Mouse (Mus musculus) brain, embryonic 14.5 days (tissue): ENCODE results near the gene Parva.

Experiments
- CTCF ChIP-seq: fragments of 200-500 bp; IDR thresholded peaks from 2 replicates; pipeline ENCODE4 v1.5.1; 2012; ENCODE audit warnings: inconsistent platforms, mild to moderate bottlenecking, moderate library complexity, borderline replicate concordance; ENCODE audit not compliant: insufficient read depth, insufficient read length; ENCODE audit errors: extremely low read depth
- POLR2A ChIP-seq: fragments of 200-500 bp; IDR thresholded peaks from 2 replicates; pipeline ENCODE4 v1.6.1; 2012; ENCODE audit warnings: mild to moderate bottlenecking, inconsistent platforms, borderline replicate concordance; ENCODE audit not compliant: poor library complexity, insufficient read depth, insufficient read length, severe bottlenecking; ENCODE audit errors: extremely low read depth

DNA sequence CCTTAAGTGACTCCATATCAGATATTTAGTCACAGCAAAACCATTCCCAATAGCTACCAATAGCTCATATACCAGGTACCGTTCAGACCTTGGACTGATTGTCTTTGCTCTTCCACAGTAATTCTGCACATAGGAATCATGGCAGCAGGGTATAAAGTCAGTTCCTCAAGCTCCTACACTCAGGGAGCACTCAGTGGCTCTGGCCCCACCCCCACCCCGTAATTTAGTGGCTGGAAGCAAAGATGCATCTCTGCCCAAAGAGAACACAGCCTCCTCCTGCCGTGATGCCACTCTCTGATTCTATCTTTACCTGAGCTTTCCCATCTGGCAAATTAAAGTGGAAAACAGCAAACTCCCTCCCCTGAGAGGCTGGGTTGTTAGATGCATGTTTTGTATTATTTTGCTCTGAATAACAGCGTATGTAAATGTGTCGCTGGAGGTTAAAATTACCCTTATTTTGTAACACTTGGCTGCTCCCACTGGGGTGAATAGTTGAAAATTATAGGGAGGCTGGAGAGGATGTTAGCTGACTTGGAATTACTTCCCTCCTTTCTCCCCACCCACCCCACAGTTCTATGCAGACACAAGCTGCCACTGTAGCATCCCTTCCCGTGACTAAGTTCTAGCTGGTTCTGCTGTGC, 37.6 kb upstream of the Parva start:
- TF ChIP-seq CTCF (no peak), POLR2A (no peak)
